Mouse (Mus musculus) gonadal fat pad, adult 2 months (tissue): ENCODE data around the gene Xrn1. TPM values are rescaled to one million over a fixed set of nuclear protein-coding genes. Genes with fewer than 3 reads are reported as not detected.
"Not testable (repeated sequence)": the region's sequence is repeated elsewhere in the genome, so short reads cannot be mapped to it uniquely, and the experiment has no call there.

Source experiments
- DNase-seq: peaks from one replicate; pipeline ENCODE4 v3.0.0-alpha.2; 2012; ENCODE audit warnings: low read depth
- polyA plus RNA-seq: library from polyadenylated mRNA; depleted of rRNA; stranded (reverse); fragments of >200 nt; gene quantifications from 2 replicates; pipeline ENCODE4 v1.2.3, GENCODE M21; 2012; rRNA removed

The Xrn1 gene
- polyA plus RNA-seq: 5.0 and 5.1 TPM in 2 replicates

DNA sequence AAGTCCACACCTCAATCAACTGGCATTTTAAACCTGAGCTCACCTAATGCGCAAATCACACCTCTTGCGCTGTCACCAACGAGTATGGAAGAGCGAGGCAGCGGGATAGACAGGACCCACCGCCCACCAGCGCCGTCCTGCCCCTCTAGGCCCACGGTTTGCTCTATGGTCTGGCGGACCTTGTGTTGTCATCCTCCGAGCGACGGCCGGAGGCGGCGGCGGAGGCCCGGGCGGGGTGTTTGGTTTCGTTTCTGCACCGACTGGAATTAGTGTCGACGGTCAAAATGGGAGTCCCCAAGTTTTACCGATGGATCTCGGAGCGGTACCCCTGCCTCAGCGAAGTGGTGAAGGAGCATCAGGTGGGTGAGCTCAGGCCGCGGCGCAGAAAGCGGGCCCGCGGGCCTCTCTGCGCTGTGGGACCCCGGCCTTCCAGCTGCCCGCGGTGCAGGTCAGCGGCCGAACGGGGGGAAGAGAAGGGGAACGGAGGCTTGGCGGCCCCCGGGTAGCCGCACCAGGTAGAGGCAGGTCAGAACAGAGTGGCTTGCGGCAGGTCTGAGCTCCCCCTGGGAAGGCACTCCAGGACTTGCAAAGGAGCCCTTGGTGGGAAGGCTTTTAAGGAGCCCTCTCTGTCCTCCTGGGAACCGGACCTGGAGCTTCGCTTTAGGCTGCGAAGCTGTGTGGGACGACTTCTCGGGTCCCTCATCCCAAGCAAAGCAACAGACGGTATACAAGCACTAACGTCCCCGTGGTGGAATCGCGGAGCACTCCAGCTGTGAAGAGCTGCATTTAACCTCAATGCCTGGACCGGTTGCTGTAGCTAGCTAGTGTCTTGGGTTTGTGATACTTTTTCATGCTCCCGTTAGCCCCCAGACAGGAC, at the start of gene Xrn1:
Xrn1 (plus strand) TSS at position 176 of the 877 bp plus-strand sequence.
- peak; percentile 49 for DNase-seq

DNA sequence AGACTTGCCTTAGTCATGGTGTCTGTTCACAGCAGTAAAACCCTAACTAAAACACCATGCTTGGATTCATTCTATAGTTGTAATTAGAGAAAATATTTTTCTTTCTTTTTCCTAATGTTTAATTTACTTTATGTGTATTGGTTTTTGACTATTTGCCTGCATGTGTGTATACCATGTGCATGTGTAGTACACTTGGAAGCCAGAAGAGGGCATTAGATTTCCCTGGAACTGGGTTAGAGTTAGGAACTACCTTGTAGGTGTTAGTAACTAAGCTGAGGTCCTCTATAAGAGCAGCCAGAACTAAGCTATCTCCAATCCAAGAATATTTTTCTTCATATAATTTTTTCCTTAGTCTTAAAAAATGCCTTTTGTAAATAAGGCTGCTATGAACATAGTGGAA, 21.7 kb upstream of the Xrn1 start:
- DNase-seq: no peak

DNA sequence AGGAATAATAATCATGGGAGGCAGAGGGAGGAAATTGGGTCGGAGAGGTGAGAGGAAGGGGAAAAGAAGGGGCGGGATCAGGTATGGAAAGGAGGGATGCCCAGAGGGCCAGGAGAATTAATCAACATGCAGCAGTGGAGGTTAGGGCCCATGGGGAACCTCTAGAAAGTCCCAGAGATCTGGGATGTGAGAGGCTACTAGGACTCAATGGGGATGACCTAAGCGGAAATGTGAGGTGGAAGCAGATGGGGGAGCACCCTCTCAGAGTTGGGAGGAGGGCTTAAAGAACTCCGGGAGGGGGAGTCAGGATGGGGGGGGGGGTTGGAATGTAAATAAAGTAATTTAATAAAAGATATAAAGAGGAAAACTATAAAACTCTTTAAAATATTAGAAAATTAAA, 902 bp upstream of the Xrn1 start:
- no peak for DNase-seq

DNA sequence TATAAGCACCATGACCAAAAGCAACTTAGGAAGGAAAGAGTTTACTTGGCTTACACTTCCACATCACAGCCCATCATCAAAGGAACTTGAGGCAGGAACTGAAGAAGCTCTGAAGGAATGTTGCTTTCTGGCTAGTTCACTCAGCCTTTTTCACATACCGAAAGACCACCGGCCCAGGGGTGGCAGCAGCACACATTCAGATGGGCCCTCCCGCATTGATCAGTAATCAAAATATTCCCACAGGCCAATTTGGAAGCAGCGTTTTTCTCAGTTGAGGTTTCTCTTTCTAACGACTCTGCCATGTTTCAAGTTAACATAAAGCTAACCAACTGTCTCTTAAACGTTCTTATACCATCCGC, 355 bp upstream of the Xrn1 start:
- no peak for DNase-seq

DNA sequence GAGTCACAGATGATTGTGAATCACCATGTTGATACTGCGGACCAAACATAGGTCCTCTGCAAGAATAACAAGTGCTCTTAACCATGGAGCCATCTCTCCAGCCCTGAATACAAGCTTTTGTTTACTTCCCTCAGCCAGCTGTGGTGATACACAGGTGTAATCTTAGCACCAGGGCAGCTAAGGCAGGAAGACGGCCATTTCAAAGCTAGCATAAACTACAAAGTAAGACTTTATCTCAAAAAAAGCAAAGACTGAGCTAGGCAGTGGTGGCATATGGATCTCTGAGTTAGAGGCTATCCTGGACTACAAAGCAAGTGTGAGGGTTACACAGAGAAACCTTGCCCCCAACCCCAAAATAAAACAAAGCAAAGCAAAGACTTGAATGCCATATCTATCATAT, 3.1 kb downstream of the Xrn1 start:
- DNase-seq: no peak

DNA sequence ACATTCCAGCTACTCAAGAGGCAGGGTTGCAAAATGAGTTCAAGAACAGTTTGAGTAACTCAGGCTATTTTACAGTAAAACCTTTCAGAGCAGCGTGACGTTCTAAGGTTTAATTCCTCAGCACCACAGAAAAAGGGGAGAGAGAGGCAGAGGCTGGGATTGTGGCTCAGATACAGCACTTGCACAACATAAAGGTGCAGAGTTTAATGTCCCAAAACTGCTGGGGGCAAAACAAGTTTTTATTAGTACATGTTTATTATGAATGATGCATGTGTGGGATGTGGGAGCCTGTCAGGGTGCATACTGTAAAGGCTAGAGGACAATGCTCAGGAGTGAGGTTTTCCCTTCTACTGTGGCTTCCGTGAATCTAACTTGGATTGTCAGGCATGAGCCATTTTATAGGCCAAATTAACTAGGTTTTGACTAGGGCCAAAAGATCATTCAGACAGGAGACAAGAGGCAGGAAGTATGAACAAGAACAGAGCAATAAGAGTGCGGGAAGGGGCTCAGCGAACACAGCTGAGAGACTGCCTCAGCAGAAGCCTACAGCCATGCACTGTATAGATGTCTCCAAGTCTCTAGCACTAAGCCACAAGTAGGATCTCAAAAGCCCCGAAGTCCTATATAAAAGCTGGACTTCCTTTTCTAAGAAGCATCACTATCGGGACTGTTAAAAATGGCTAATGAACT, 3.6 kb downstream of the Xrn1 start:
- peak; percentile 52 for DNase-seq

DNA sequence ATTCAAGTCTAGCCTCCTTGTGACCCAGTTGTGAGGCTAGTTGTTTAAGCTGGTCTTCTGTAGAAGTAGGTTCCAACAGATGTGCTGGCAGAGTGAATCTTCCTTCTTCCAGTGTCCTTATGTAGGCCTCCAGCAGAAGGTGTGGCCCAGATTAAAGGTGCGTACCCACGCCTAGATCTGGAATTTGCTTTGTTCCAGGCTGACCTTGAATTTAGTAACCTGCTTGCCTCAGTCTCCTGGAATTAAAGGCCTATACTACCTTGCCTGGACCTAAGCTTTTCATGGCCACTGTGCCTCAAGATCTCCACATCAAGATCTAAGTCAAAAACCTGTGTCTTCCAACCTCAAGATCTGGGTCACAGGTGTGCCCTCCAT, 4.2 kb downstream of the Xrn1 start:
- DNase-seq: not testable (repeated sequence)

DNA sequence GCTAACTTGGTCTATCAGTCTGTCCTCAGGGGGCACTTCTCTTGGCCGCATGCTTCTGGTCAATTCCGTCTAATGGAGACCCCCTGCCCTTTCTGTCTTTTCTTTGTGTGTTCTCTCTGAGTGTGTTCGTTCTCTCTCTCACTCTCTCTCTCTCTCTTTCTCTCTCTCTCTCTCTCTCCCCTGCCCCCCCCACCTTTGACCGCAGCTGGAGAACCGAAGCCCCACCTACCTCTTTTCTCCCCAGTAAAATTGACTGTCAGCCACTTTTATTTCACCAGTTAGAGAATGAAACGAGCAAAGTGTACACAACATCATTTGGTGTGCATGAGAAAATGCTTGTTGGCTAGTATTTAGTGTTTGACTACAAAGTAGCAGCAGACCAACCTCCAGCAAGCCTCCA, 4.7 kb downstream of the Xrn1 start:
- DNase-seq: no peak

DNA sequence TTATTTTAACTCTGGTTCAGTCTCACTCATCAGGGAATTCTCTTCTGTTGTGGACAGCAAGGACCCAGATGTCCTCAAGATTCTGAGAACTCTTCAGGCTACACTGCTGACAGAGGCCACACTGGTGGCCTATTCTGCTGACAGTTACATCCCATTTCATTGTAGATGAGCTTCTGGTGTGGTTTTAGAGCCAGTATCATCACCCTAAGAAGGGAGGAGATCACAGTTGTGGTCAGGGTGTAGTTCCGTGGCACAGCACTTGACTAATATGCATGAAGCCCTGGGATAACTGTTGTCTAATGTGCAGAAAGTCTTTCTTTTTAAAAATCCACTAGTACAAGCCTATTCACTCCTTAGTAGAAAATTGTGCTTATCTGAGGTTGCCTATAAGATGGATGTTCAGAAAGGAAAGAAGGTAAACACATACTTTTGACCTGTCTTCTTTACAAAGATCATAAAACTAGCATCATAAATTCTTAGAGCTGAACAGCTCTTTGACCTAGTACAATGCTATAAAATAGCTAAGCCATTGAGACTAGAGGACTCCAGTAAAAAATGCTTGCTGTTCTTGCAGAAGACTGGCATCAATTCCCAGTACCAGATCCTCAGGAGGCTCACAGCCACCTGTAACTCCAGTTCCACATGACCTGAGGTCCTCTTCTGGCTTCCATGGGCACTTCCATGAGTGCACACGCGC, 5.3 kb downstream of the Xrn1 start:
- no peak for DNase-seq

DNA sequence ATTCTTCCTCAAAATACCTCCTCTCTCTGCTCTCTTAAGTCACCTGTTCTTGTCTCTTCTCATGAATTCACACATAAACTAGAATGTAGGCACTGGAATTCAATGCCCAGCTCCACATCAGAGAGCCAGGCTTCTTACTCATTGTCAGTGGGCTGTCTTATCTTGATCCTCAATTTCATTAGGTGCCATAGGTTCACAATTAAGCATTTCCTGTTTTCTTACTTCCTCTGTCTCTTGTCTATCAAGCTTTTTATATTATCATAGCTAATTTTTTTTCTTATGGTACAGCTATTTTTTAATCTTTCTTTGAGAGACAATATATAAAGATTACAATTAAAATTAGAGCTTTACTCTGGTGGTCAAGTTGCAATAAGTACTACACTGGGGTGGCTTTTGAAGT, 6.5 kb downstream of the Xrn1 start:
- DNase-seq: no peak

DNA sequence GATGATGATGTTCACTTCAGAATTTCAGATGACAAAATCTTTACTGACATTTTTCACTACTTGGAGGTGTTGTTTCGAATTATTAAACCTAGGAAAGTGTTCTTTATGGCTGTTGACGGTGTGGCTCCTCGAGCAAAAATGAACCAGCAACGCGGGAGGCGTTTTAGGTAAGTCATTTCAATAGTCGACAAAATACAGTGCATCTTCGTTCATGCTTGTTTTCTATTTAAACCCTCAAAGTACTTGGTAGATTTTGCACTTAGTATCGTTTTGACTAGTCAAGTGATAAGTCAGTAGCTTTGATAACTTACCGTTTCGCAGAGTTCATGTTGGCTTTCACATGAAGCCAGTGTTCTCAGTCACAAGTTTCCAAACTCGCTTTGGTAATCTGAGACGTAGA, 9.5 kb downstream of the Xrn1 start:
- DNase-seq: no peak

DNA sequence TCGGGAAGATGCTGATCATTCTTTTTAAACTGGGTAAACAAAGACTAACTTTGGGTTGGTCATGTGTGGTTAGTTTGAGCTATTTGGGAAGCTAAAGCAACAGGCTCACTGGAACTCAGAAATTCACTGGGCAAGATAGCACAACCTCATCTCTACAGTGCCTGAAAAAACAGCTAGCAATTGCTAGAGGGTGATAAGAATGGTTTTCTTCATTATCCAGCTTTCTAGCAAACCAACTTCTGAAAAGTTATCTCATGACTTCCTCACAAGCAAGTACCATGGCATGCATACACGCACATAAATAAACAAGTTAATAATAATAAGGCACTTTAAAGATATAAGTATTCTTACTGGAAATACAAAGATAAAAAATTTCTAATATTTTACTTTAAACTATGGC, 23.7 kb downstream of the Xrn1 start:
- no peak for DNase-seq

DNA sequence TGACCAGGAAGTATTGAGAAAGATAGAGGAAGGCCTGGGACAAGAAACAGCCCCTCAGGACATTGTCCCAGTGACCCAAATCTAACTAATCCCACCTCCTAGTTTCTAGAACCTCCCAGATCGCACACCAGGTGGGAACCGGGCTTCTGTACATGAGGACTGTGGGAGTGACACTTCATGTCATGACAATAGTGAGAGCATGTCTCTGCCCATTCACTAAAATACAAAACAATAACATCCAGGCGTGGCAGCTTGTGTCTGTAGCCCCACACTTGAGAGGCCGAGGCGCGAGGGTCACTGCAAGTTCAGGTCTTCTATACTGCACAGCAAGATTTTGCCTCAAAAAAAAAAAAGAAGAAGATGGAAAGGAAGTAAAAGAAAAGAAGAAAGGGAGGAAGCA, 25.3 kb downstream of the Xrn1 start:
- DNase-seq: no peak

DNA sequence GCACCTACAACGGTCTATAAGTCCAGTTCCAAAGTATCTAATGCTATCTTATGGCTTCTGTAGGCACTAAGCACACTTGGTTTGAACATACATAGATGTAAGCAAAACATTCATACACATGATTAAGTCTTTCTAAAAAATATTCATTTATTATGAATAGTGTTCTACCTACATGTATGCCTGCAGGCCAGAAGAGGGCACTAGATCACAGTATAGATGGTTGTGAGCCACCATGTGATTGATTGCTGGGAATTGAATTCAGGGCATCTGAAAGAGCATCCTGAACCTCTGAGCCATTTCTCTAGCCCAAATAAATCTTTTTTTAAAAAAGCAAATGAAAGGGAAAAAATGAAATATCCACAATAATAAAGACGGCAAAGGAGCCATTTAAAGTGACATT, 37.7 kb downstream of the Xrn1 start:
- no peak for DNase-seq

DNA sequence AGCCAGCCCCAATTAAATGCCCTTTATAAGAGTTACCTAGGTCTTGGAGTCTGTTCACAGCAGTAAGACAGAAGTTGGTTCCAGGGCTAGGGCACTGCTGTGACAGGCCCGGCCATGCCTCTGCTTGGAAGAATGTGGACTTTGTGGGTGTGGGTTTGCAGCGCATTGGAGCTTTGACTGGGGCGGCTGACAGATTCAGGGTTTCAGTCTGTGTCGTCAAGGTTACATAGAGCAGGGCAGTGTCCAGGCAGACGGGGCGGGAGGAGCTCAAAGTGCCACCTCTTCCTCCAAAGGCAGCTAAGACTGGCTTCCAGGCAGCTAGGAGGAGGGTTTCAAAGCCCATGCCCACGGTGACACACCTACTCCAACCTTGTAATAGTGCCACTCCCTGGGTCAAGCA, 49.9 kb downstream of the Xrn1 start:
- no peak for DNase-seq

DNA sequence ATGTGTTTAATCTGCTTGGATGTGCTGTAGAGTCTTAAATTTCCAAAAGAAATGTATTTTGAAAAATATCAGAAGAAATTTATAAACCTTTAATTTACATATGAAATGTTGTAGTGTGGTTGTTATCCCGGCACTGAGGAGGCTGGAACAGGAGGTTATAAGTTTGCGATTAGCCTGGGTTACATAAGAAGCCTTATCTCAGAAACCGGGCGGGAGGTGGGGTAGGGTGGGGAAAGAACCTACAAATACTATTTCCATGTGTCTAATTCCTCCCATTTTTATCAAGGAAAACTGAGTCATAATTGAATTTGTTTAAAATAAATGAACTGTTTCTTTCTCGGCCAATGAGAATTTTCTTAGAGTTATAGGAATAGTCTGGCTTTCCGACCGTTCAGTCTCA, 56.1 kb downstream of the Xrn1 start:
- DNase-seq: no peak

DNA sequence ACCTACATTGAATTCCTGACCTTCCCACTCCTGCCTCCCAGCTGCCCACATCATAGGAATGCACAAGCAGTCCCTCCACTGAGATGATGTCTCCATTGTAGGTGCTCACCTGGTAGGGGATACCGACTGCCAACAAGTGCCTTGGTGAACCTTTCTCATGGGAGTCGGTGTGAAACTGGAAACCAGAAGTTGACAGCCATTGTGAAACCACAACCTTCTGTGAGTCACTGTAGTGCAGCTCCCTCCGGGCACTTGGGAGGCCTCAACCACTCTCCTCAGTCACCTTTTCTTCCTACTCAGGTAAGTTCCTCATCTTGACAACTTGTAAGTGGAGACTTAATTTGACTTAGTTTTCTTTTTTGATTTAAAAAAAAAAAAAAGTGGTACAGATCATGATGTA, 69.4 kb downstream of the Xrn1 start:
- no peak for DNase-seq

DNA sequence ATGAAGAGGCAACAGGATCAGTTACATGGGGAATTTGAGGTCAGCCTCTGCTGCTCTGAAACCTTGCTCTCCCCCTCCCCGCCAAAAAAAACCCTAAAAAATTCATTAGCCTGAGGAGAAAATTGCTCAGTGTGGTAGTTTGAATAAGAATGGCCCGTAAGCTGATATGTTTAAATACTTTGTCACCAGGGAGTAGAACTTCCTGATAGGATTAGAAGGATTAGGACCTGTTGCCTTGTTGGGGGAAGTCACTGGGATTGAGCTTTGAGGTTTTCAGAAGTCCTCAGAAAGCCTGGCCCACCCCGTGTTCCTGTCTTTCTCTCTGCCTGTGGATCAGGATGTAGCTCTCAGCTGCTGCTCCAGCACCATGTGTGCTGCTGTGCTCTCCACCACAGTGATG, 73.4 kb downstream of the Xrn1 start:
- DNase-seq: no peak

DNA sequence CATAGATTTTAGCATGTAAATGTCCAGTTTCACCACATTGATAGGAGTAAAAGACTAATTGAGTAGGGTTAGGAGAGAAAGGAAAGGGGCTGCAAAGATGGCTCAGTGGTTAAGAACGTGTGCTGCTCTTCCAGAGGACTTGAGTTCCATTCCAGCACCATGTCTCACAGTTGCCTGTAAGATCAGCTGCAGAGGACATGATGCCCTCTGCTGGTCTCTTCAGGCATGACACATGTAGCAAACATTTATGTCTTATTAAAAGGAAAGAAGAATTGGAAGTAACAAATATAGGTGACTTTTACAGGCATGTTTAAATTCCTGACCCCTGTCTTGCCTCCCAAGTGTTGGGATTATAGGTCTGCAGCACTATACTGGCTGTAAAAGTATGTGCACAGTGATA, 74.3 kb downstream of the Xrn1 start:
- DNase-seq: no peak

DNA sequence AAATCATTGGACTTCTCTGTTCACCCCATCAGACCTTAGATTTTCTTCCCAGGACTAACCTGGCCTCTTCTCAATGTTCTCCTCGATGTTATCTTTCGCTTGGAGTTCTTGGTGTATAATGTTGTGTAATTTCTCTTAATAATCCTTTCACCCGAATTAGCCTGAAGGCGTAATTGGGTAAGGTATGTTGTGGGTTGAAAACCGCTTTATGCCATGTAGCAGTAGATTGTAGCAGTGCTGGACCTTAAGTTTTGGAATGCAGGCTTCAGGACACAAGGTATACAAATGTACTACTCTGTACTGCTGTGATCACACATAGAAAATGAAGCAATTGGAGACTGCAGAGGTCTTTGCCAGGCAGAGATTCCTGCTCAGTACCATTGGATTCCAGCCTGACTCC, 75.3 kb downstream of the Xrn1 start:
- DNase-seq: peak; percentile 97

DNA sequence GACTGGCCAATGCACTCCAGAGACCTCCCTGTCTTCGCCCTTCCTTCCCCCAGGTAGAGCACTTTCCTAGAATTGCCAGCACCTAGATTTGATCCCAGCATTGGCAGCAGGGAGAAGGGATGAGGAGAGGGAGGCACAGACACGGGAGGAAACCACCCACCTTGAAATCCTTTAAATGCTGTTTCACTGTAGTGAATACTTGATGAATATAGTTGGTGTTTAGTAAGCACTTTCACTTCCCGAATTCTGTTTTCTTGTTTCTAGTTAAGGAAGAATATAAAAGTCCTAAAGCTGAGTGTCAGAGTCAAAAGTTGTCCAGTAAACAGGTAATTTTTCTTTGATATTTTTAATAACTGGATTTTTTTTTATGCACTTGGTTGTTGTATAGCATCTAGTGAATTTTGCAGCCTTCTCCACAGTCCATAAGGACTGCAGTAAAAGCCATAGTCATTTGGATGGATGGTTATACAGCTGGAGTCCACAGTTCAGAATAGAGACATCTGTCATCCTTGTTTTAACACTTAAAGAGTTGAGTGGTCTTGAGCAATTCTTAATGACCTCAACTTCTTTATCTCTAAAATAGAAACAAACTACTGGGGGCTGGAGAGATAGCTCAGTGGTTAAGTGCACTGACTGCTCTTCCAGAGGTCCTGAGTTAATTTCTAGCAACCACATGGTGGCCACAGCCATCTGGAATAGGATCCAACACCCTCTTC, 81.0 kb downstream of the Xrn1 start:
- no peak for DNase-seq

DNA sequence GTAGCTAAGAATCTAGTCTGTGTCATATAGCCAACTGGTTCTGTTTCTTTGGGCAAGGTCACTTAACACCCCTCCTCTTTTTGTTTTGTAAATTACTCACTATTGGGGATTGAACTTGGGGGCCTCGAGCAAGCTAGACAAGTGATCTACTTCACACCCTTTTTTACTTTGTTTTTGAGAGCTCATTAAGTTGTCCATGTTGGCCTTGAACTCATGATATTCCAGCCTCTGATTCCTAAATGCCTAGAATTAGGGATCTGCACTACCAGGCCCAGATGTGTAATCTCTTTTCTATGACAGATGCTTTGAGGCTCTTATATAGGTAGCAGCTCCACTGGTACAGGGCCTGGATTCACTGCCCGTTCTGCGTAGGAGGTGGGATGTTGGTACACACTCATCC, 89.7 kb downstream of the Xrn1 start:
- no peak for DNase-seq
